Mouse (Mus musculus) neural tube, embryonic 14.5 days (tissue): ENCODE results near the gene Ppp1r32. TPM values are rescaled to one million over a fixed set of nuclear protein-coding genes. Genes with fewer than 3 reads are reported as not detected.

Experiments used
- ATAC-seq: fragments of 200-750 bp; cut with Nextera tagmentation; 2 replicates; pipeline ENCODE4 v1.8.0; 2017; ENCODE audit warnings: low read depth, mild to moderate bottlenecking, moderate TSS enrichment, moderate library complexity
- H3K27ac ChIP-seq: fragments of 300-500 bp; sonication (generic); 2 replicates; pipeline ENCODE4 v1.5.1; 2014; ENCODE audit warnings: low read depth, mild to moderate bottlenecking, control low read depth, low read length, moderate library complexity, mixed read lengths
- H3K27me3 ChIP-seq: fragments of 300-500 bp; sonication (generic); 2 replicates; pipeline ENCODE4 v1.6.1; 2014; ENCODE audit warnings: low read length; ENCODE audit not compliant: control insufficient read depth, insufficient read depth
- H3K36me3 ChIP-seq: fragments of 300-500 bp; sonication (generic); 2 replicates; pipeline ENCODE4 v1.6.1; 2014; ENCODE audit warnings: low read length, mixed read lengths; ENCODE audit not compliant: control insufficient read depth, insufficient read depth
- H3K4me1 ChIP-seq: fragments of 300-500 bp; sonication (generic); 2 replicates; pipeline ENCODE4 v1.6.1; 2014; ENCODE audit warnings: low read length; ENCODE audit not compliant: control insufficient read depth, insufficient read depth
- H3K4me2 ChIP-seq: fragments of 300-500 bp; sonication (generic); 2 replicates; pipeline ENCODE4 v1.6.1; 2014; ENCODE audit warnings: mild to moderate bottlenecking, low read depth, low read length, control low read depth
- H3K4me3 ChIP-seq: fragments of 300-500 bp; sonication (generic); 2 replicates; pipeline ENCODE4 v1.5.1; 2014; ENCODE audit warnings: low read depth, low read length, control low read depth, mixed read lengths
- H3K9ac ChIP-seq: fragments of 300-500 bp; sonication (generic); replicated peaks from 2 replicates; pipeline ENCODE4 v1.6.1; 2014; ENCODE audit warnings: low read depth, mild to moderate bottlenecking, control low read depth, low read length, mixed read lengths
- H3K9me3 ChIP-seq: fragments of 300-500 bp; sonication (generic); 2 replicates; pipeline ENCODE4 v1.6.1; 2016; ENCODE audit warnings: low read length; ENCODE audit not compliant: control insufficient read depth
- WGBS: fragments of 180-500 bp; shearing (Covaris S2); extraction: QIAGEN DNeasy Blood & Tissue Kit; methylation state at CpG from one replicate; pipeline ENCODE4 v1.1.7; 2014; 5-methylcytosine and 5-hydroxymethylcytosine counted together
- polyA plus RNA-seq: library from polyadenylated mRNA; unstranded; fragments of >200 nt; fragmentation: Nextera tagmentation; extraction: Ambion mirVana; gene quantifications from 2 replicates; pipeline ENCODE4 v1.2.1, GENCODE M21; 2014

Ppp1r32 gene
- 0.32 and 1.0 TPM in 2 replicates for polyA plus RNA-seq

GRCm38 (mm10) chr19:10482703-10483102, at the start of gene Ppp1r32:
TSS of gene Ppp1r32 (minus strand) at chr19:10482928.
- Histone ChIP-seq H3K4me1 (no peaks in the 10 kb centered on the region), H3K9ac (no peak within 1 kb of the TSS), H3K27me3 (no peaks in the 10 kb centered on the region), H3K4me3 (no peak within 1 kb of the TSS), H3K9me3 (no peaks in the 10 kb centered on the region), H3K27ac (no peak within 1 kb of the TSS), H3K4me2 (no peak within 1 kb of the TSS), H3K36me3 (no peaks in the 10 kb centered on the region)
- 36% methylated on average over 6 of the region's 6 CpGs for WGBS
- no peak for ATAC-seq

DNA sequence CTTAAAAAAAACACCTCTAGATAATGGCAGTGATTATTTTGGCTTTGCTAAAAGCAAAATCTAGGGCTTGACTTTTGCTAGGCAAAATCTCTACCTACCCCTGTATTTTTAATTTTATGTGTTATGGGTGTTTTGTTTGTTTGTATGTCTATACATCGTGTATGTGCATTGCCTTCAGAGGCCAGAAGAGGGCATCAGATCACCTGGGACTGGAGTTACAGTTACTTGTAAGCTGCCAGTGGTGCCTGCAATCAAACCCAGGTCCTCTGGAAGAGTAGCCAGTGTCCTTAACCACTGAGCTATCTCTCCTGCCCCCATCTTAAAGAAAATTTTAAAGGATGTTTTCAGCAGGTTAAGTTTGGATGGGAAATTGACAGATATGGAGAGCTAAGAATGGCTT, 47.4 kb upstream of the Ppp1r32 start:
- no peaks in the 10 kb centered on the region for H3K27me3 ChIP-seq
- 97% methylated on average over 1 of the region's 1 CpGs for WGBS
- H3K4me2 ChIP-seq = no peak overlapping the region
- H3K4me1 ChIP-seq = peaks cover 14% of the 10 kb centered on the region
- H3K36me3 ChIP-seq = peaks cover 32% of the 10 kb centered on the region
- no peak overlapping the region for H3K9ac ChIP-seq
- H3K4me3 ChIP-seq = no peak overlapping the region
- no peaks in the 10 kb centered on the region for H3K9me3 ChIP-seq
- ATAC-seq = no peak
- H3K27ac ChIP-seq = no peak overlapping the region

DNA sequence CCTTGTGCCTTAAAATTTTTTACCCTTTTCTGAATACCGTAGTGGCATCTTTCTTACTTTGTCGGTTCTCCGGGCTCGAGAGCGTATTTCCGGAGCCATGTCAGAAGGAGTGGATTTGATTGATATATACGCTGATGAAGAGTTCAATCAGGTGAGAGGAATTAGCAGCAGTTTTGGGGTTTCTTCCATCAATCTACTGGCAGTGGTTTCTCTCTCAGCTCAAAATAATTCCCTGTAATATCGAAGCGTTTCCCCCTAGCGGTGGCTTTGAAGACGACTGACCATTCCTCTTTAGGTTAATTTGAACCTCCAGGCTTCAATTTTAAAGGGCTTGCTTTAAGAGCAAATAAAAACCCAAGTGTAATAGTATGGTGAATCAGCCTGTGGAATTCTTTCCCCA, 43.2 kb upstream of the Ppp1r32 start, which contains the start of gene Sdhaf2:
Gene Sdhaf2, minus strand, starts transcription at position 233 of the 400 bp plus-strand sequence.
- peak within 1 kb of the TSS; percentile 98 for H3K9ac ChIP-seq
- peaks cover 17% of the 10 kb centered on the region for H3K4me1 ChIP-seq
- H3K36me3 ChIP-seq = no peaks in the 10 kb centered on the region
- no peaks in the 10 kb centered on the region for H3K27me3 ChIP-seq
- H3K4me2 ChIP-seq = peak within 1 kb of the TSS; percentile 80
- peak within 1 kb of the TSS; percentile 98 for H3K4me3 ChIP-seq
- H3K27ac ChIP-seq = peak within 1 kb of the TSS; percentile 96
- no peaks in the 10 kb centered on the region for H3K9me3 ChIP-seq
- ATAC-seq = no peak
- 2% methylated on average over 11 of the region's 11 CpGs for WGBS

DNA sequence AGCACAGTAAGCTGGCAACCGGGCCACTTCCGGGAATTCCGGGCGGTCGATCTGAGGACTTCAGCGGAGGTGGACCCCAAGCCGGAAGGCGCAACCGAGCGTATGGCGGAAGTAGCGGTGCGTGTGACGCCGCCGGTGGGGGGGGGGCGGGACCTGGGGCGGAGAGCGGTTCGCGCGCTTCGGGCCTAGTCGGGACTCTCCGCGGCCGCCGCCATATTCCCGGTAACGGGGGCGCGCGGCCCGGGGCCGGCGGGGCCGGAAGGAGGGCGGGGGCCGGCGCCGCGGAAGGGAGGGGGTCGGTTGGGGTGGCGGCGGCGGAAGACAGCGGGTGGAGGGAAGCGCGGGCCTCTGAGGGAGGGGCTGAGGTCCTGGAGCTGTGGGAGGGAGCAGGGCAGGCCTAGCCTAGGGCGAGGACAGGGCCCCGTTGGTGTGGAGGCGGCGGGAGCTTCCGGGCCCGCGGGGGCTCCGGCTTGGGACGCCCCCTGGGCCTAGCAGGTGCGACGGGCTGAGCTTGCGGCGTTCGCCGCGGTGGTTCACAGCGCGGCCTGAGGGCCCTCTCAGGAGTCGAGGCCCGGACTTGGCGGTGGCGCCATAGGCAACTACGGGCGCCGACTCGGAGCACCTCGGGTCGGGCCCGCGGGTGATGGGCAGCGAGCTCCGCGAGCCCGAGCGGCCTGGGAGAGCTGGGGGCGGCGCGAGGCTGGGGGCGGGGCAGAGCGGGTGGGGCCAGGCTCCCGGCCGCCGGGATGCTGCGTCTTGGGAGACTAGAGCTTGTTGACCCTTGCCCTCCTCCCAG, 42.6 kb upstream of the Ppp1r32 start, which contains the start of gene Cpsf7:
Gene Cpsf7, plus strand, starts transcription at position 161 of the 796 bp plus-strand sequence.
- H3K27me3 ChIP-seq = no peaks in the 10 kb centered on the region
- WGBS = under 1% methylated on average over 70 of the region's 93 CpGs
- ATAC-seq = peak; percentile 94
- H3K36me3 ChIP-seq = no peaks in the 10 kb centered on the region
- H3K4me3 ChIP-seq = peak within 1 kb of the TSS; percentile 98
- peaks cover 17% of the 10 kb centered on the region for H3K4me1 ChIP-seq
- H3K9ac ChIP-seq = peak within 1 kb of the TSS; percentile 98
- peak within 1 kb of the TSS; percentile 96 for H3K27ac ChIP-seq
- H3K9me3 ChIP-seq = no peaks in the 10 kb centered on the region
- peak within 1 kb of the TSS; percentile 80 for H3K4me2 ChIP-seq

DNA sequence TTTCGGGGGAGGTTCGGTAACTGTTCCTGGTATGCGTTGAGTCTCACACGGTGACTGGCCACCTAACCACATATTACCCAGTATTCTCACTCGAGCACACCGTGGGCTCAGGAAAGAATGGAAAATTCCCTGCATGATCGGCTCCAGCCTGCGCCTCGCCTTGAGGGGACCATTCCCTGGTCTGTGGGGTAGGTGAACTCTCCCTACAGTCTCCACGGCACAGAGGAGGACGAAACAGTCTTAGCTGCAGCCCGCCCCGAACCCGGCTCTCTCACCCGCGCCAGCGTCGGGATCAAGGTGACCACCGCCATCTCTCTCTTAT, 42.0 kb upstream of the Ppp1r32 start:
- H3K9me3 ChIP-seq = no peaks in the 10 kb centered on the region
- ATAC-seq = no peak; the same call in 1 of the 2 replicates
- no peaks in the 10 kb centered on the region for H3K36me3 ChIP-seq
- H3K4me2 ChIP-seq = peak overlapping the region; percentile 80
- peak overlapping the region; percentile 98 for H3K4me3 ChIP-seq
- no peaks in the 10 kb centered on the region for H3K27me3 ChIP-seq
- H3K4me1 ChIP-seq = peaks cover 17% of the 10 kb centered on the region
- H3K9ac ChIP-seq = peak overlapping the region; percentile 98
- H3K27ac ChIP-seq = peak overlapping the region; percentile 96
- under 1% methylated on average over 19 of the region's 19 CpGs for WGBS

DNA sequence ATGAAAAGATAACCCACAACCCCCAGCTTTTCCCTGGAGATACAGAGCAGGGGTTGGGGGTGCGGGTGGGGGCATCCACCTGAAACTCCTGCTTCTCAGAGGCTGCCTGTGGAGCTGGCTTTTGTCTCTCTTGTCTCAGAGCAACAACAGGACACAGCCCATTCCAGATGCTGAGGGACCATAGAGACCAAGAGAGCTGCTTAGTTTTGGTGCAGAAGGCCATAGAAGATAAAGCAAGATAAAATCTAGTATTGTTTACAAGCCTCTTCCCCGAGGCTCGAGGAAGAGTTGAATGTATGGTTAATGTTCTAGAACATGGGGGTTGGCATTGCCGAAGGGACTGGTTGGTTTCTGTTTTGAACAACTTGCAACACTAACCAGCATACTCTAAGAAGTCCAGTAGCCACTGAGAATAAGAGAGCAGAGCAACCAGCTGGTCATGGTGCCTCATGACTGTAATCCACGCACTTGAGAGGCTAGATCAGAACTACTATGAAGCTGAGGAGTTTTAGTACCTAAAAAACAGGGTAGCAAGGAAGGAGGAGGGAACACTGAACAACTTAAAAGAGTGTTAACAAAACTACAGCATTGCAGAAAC, 40.9 kb upstream of the Ppp1r32 start:
- Histone ChIP-seq H3K4me2 (no peak overlapping the region), H3K9ac (no peak overlapping the region), H3K4me3 (no peak overlapping the region), H3K36me3 (no peaks in the 10 kb centered on the region), H3K27me3 (no peaks in the 10 kb centered on the region), H3K27ac (no peak overlapping the region), H3K9me3 (no peaks in the 10 kb centered on the region), H3K4me1 (peaks cover 17% of the 10 kb centered on the region)
- WGBS = 91% methylated on average over 5 of the region's 5 CpGs
- no peak for ATAC-seq

DNA sequence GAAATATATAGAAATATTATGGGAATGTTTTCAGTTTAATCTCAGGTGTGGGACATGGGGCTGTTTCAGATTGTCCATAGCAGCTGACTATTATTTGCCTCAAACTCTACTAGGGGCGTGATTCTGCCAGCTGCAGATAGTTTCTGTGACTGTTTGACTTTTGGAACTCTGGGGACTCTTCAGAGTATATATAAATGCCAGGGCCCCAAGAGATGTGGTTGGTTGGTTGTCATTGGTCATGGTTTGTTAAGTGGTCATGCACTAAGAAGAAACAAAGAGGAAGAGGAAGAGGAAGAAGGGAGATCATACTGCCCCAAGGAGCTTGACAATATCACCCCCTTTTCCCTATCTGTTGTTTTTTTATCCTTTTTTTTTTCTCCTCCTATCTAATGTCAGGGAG, 39.2 kb upstream of the Ppp1r32 start:
- no peak for ATAC-seq
- no peak overlapping the region for H3K4me3 ChIP-seq
- H3K9me3 ChIP-seq = no peaks in the 10 kb centered on the region
- H3K36me3 ChIP-seq = peaks cover 3% of the 10 kb centered on the region
- H3K4me2 ChIP-seq = no peak overlapping the region
- H3K4me1 ChIP-seq = peaks cover 12% of the 10 kb centered on the region
- whole genome bisulfite sequencing = 89% methylated on average over 1 of the region's 1 CpGs
- no peak overlapping the region for H3K9ac ChIP-seq
- no peaks in the 10 kb centered on the region for H3K27me3 ChIP-seq
- H3K27ac ChIP-seq = no peak overlapping the region

GRCm38 (mm10) chr19:10520355-10520754, 37.6 kb upstream of the Ppp1r32 start:
- Histone ChIP-seq H3K4me3 (no peak overlapping the region), H3K4me1 (0 out of 2 replicates have a peak, but pooled peaks cover 3% of the 10 kb centered on the region), H3K9ac (no peak overlapping the region), H3K27ac (no peak overlapping the region), H3K36me3 (peaks cover 15% of the 10 kb centered on the region), H3K9me3 (no peaks in the 10 kb centered on the region), H3K27me3 (no peaks in the 10 kb centered on the region), H3K4me2 (no peak overlapping the region)
- ATAC-seq = no peak
- WGBS = 51% methylated on average over 1 of the region's 1 CpGs

DNA sequence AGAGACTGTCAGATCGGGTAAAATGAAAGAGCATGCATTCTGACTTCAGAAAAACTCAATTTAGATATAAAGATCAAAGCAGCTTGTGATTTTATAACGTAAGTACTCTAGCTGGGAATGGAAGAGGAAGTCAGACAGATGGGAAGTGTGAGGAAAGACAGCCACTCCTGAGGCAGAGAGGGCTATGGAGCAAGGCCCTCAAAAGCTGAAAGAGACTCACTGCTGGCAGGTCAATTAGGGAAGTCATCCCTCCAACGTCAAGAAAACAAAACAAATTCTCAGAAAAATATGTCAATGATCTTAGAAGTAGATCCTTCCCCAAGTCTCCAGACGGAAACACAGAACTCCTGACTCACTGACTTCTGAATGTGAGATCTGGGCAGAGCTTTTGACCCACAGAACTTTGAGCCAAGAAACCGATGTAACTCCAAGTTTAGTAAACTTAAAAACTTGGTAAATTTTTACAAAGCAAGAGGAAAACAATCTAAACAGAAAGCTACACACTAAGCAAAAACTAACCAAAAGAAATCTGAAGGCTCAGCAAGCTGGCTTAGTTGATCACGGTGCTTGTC, 28.1 kb upstream of the Ppp1r32 start:
- peaks cover 10% of the 10 kb centered on the region for H3K36me3 ChIP-seq
- 84% methylated on average over 6 of the region's 6 CpGs for WGBS
- ATAC-seq = no peak

More for the DNA sequence above, 28.1 kb upstream of the Ppp1r32 start:
- H3K4me3 ChIP-seq = no peak overlapping the region
- no peak overlapping the region for H3K9ac ChIP-seq
- no peak overlapping the region for H3K27ac ChIP-seq
- no peaks in the 10 kb centered on the region for H3K4me1 ChIP-seq
- H3K9me3 ChIP-seq = no peaks in the 10 kb centered on the region
- H3K4me2 ChIP-seq = no peak overlapping the region
- H3K27me3 ChIP-seq = no peaks in the 10 kb centered on the region
